Mouse (Mus musculus) embryonic fibroblast, embryonic 13.5 days (primary cell): ENCODE data around the gene Syp. TPM values are rescaled to one million over a fixed set of nuclear protein-coding genes. Genes with fewer than 3 reads are reported as not detected.

Experiments
- H3K27ac ChIP-seq: 2 replicates; pipeline ENCODE4 v1.5.1; 2012; ENCODE audit warnings: low read length, control low read depth, inconsistent platforms; ENCODE audit not compliant: insufficient read depth
- H3K4me1 ChIP-seq: 2 replicates; pipeline ENCODE4 v1.6.1; 2011; ENCODE audit warnings: low read length; ENCODE audit not compliant: control insufficient read depth, insufficient read depth
- H3K4me3 ChIP-seq: 2 replicates; pipeline ENCODE4 v1.5.1; 2011; ENCODE audit warnings: mild to moderate bottlenecking, control low read depth, low read length; ENCODE audit not compliant: insufficient read depth
- CTCF ChIP-seq: IDR thresholded peaks from 2 replicates; pipeline ENCODE4 v1.5.1; 2011; ENCODE audit warnings: mild to moderate bottlenecking, control low read depth, low read length, moderate library complexity, borderline replicate concordance; ENCODE audit not compliant: insufficient read depth
- POLR2A ChIP-seq: IDR thresholded peaks from 2 replicates; pipeline ENCODE4 v1.6.1; 2011; ENCODE audit warnings: low read depth, mild to moderate bottlenecking, control low read depth, low read length, moderate library complexity
- polyA plus RNA-seq: library from polyadenylated mRNA; stranded (reverse); fragments of >200 nt; gene quantifications from 2 replicates; pipeline ENCODE4 v1.2.4, GENCODE M21; 2011; ENCODE audit warnings: low read depth; ENCODE audit not compliant: missing spikeins, insufficient read length

Gene Syp
- polyA plus RNA-seq: 0.18 and 0.19 TPM in 2 replicates

DNA sequence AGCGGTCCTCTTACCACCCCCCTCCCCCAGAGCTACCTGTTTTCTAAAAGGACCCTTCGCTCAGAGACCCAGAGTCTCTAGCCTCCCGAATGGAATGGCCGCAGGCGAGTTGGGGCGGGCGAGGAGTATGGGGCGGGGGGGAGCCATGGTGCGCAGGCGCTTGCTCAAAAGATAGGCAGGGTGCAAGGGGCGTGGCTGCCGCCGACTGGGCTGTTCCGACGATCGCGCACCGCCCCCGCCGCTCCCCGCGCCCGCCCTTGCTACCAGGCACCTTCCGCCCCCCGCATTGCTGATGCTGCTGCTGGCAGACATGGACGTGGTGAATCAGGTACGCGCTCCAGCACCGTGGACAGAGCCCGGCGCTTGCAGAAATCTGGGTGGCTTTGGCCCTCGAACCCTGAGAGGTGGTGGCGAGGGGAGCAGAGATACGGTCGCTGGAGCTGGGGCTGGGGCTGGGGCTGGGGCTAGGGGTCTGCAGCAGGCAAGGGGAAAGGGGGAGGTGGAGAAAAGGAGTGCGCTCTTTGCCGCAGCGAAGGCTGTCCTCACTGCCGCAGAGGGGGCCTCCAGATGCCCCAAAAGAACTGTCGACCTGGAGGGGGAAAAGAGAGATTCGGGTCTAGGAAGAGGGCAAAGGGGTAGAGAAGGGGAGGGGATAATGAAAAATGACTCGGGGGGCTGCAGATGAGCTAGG lies at the start of gene Syp:
TSS of gene Syp (plus strand) at position 71 of the 691 bp plus-strand sequence.
- no peak within 1 kb of the TSS for H3K27ac ChIP-seq
- TF ChIP-seq CTCF: no peak
- no peaks in the 10 kb centered on the region for H3K4me1 ChIP-seq
- no peak within 1 kb of the TSS for H3K4me3 ChIP-seq

DNA sequence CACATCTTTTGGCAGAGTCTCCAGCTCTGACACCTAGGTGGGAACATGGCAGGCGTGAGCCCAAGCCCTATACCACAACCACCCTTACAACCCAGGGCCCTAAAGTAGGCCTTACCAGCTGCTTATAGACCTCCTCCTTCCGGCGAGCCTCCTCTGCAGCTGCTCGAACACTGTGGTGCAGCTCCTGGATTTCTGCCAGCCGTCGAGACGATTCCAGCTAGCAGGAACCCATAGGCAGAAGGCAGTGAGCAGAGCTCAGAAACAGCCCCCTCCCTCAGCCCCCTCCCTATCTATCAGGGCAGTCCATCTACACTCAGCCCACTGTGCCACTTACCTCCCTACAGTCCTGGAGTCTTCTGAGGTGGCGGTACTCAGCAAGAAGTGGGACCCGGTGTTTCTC lies 42.9 kb upstream of the Syp start:
- Histone ChIP-seq H3K27ac (no peak overlapping the region), H3K4me3 (no peak overlapping the region), H3K4me1 (no peaks in the 10 kb centered on the region)
- no peak for TF ChIP-seq POLR2A
- TF ChIP-seq CTCF: no peak

DNA sequence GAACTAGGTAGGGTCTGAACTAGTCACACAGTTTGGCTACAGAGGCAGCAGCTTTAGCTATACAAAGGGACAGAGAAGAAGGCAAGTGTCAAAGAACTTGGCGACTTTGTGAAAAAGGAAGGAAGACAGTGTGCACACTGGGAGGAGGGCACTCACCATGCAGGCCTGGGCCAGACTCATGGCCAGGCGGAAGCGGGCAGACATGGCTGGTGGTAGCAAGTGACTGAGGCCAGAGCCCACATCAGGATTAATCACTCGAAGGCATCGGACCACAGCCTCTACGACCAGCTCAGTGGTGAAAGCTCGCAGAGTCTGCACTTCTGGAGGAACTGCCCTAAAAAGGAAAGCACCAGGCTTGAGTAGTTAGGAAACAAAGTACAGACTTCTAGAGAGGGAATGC lies 34.3 kb upstream of the Syp start:
- no peaks in the 10 kb centered on the region for H3K4me1 ChIP-seq
- H3K4me3 ChIP-seq: peak overlapping the region; percentile 71; the same call in 1 of the 2 replicates
- no peak overlapping the region for H3K27ac ChIP-seq
- TF ChIP-seq CTCF: no peak

DNA sequence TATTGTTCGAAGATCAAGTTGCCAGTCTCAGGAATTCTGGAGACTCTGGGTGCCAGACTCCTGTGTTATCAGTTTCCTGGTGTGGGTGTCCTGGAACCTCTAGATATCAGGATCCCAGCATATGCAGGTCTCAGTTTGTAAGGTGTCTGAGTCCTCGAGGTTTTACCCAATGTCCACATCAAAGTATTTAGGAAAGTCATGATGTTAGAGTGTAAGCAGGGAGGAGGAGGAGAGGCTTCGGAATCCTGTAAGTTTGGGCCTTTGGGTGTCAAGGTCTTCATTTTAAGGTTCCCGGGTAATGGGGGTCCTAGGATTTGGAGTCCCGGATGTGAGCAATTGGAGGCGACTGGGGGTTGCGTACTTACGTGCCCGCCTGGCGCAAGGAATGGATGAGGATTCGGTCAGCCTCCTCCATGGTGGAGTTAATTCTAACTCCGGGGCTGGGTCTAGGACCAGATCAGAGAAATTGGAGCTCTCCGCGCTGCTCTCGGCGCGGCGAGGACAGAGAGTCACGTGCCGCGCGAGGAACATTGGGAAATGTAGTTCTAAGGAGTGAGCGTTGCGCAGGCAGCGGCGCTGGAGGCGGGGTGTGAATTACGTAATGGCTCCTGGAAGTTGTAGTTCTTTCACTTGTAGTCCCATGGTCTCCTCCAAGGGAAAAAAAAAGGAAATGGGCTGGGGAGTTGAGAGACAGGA lies 33.2 kb upstream of the Syp start, which contains the start of gene Ccdc22:
TSS of gene Ccdc22 (minus strand) at position 639 of the 696 bp plus-strand sequence.
- H3K27ac ChIP-seq: 0 out of 2 replicates have a peak within 1 kb of the TSS, but pooled peaks have one; percentile 56
- H3K4me1 ChIP-seq: no peaks in the 10 kb centered on the region
- TF ChIP-seq CTCF (no peak), POLR2A (peak; percentile 53)
- peak within 1 kb of the TSS; percentile 71 for H3K4me3 ChIP-seq

DNA sequence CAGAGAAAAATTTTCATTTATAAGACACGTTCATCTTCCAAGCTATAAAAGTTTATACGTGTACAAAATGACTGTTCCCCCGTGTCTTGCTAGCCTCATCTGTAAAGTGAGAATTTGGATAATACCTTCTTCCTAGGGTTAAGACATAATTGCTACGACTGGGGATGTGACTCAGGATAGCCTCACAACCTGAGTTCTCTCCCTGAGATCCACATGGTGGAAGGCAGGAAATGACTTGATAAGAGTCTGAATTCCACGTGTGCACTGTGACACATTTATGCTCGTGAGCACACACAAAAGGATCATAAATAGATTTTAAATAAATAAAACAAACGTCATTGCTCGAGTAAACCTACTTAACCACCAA lies 32.7 kb upstream of the Syp start:
- TF ChIP-seq CTCF: no peak
- no peak for TF ChIP-seq POLR2A
- Histone ChIP-seq H3K4me1 (no peaks in the 10 kb centered on the region), H3K4me3 (no peak overlapping the region), H3K27ac (no peak overlapping the region)

DNA sequence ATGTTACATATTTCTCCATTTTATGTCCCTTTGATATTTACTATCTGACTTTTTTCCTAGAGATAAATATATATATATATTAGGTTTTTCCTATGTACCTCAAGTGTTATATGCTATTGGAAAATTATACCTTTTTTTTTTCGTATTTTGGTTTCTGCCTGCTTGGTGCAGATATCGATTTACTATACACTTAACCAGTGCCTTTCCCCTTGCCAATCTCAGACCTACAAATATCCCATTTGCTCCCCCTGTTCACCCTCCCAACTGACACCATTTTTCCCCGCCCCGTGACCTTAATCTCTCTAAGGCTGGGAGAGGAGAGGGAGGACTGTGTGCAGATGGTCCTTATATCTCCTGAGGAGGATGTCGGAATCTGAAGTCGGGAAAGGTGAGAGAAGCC lies 31.5 kb upstream of the Syp start, which contains the start of gene Cacna1f:
TSS of gene Cacna1f (plus strand) at position 301 of the 400 bp plus-strand sequence.
- no peak for TF ChIP-seq POLR2A
- H3K4me1 ChIP-seq: no peaks in the 10 kb centered on the region
- no peak within 1 kb of the TSS for H3K27ac ChIP-seq
- H3K4me3 ChIP-seq: no peak within 1 kb of the TSS

DNA sequence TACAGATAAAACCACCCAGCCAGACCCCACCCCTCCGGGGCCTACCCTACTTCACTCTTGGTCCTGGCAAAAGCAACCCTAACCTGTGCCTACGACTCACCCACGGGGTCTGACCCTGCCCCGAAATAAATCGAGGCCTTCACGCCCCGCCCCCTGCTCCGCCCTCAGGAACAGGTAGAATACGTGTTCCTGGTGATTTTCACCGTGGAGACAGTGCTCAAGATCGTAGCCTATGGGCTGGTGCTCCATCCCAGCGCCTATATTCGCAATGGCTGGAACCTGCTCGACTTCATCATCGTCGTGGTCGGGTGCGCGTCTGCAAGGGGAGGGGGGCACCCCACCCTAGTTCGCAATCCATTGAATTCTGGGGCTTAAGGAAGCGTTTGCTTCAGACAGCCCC lies 28.2 kb upstream of the Syp start:
- Histone ChIP-seq H3K27ac (no peak overlapping the region), H3K4me3 (no peak overlapping the region), H3K4me1 (no peaks in the 10 kb centered on the region)
- TF ChIP-seq POLR2A: no peak
- no peak for TF ChIP-seq CTCF

DNA sequence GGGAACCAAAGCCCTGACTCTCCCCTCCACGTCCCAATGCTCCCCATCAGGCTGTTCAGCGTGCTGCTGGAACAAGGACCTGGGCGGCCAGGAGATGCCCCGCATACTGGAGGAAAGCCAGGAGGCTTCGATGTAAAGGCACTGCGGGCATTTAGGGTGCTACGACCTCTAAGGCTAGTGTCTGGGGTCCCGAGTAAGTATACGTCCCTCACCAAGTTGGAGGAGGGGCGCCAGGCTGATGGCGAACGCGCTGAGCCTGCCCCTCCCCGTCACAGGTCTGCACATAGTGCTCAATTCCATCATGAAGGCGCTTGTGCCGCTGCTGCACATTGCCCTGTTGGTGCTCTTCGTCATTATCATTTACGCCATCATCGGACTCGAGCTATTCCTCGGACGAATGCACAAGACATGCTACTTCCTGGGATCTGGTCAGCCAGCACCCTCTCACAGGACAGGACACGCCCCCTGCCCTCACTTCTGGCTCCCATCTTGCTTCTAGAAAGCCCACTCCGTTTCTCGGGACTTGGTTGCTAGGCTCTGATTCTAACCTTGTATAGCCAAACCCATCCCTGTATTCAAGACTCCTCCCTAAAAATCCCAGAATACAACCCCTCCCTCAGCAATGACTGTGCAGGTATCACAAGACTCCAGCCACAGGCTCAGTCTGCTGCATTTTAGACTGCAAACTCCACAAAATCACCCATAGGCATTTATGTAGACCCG lies 27.6 kb upstream of the Syp start:
- TF ChIP-seq POLR2A (no peak), CTCF (no peak)
- peak overlapping the region; percentile 9; the same call in 1 of the 2 replicates for H3K4me3 ChIP-seq
- no peak overlapping the region for H3K27ac ChIP-seq
- H3K4me1 ChIP-seq: no peaks in the 10 kb centered on the region

DNA sequence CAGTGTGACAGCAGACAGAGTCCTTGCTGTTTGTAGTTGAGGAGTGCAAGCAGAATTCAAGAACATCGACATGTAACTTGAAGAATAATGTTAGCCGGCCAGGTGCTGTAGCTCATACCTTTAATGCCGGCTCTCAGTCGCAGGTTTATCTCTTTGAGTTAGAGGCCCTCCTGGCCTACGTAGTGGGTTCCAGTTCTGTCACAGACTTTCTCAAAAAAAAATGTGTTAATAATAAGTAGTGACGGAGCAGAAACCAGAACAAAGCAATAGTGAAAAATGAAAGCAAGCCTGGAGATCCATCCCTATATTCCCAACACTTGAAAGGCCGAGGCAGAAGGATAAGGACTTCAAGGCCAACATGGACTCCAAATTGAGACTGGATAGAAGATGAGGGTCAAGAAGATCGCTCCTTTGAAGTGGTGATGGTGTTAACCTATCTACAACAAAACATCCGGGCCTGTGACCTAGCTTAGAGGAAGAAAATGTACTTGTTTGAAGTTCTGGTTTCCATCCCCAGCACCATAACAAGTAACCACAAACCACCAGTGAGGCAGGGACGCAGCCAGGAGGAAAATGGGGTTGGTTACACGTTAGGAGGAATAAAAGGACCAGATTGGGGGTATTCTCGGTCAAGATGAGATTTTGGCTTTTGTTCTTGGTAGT lies 20.3 kb upstream of the Syp start:
- no peak overlapping the region for H3K27ac ChIP-seq
- TF ChIP-seq POLR2A (no peak), CTCF (no peak)
- H3K4me1 ChIP-seq: no peaks in the 10 kb centered on the region
- H3K4me3 ChIP-seq: no peak overlapping the region
